ENCODE assay signal across 28 mouse cellular contexts in the genomic region with DNA sequence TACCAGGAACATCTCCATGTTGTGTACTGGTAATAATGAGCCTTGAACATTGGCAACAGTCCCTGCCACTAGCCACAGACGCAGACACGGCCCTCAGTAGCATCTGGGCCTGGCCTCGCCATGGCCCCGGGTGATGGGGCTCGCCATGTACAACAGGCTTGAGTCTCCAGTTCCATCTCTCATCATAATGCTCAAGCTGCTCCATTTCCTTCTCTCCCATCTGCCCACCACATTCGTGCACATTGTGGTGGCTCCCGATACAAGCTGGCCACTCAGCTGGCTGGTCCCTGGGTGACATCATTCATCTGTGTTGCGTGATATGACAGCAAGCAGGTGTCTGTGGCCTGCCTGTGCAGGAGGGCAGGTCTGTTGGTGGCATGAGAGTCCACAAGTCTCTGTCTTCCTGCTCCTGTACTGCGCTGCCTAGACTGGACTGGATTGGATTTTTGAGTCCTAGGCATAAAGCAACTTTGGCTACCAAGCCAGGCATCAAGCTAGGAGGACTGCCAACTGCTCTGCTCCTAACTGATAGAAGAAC. TPM values are rescaled to one million over a fixed set of nuclear protein-coding genes. Genes with fewer than 3 reads are reported as not detected.
DNase-seq lines count a peak whose midpoint lies in the region; ATAC-seq and TF ChIP-seq lines count a peak whose summit lies in the region.
"Had no signal": no experiment of that assay in that cellular context is flagged by ENCODE, and none has a peak within 500 bp of the region (broad histone marks: within the 10 kb centered on the region; RNA-seq: fewer than 3 reads in every experiment).

No protein-coding gene starts in this region.

- H3K27me3 ChIP-seq in hindbrain, postnatal 0 days (ENCODE audit: insufficient read depth, low read length), result no peaks in the 10 kb centered on the region
- H3K27me3 ChIP-seq in hindbrain, embryonic 14.5 days (ENCODE audit: control insufficient read depth, insufficient read depth, low read length), result no peaks in the 10 kb centered on the region
- no peaks in the 10 kb centered on the region for H3K27me3 ChIP-seq in midbrain, postnatal 0 days (ENCODE audit: insufficient read depth, low read length)
- no peaks in the 10 kb centered on the region for H3K27me3 ChIP-seq in midbrain, embryonic 16.5 days (ENCODE audit: control insufficient read depth, insufficient read depth, low read depth, low read length)
- H3K27me3 ChIP-seq: embryonic facial prominence, embryonic 12.5 days; heart, embryonic 15.5 days; hindbrain, embryonic 12.5 days; liver, embryonic 13.5 days; neural tube, embryonic 13.5 days had no signal

- no peak overlapping the region for H3K9ac ChIP-seq in hindbrain, postnatal 0 days (replicated peaks; ENCODE audit: low read length)
- H3K9ac ChIP-seq in hindbrain, embryonic 14.5 days, result no peak overlapping the region
- H3K9ac ChIP-seq in midbrain, postnatal 0 days (replicated peaks; ENCODE audit: low read length, poor library complexity, severe bottlenecking), result no peak overlapping the region
- H3K9ac ChIP-seq in midbrain, embryonic 16.5 days (ENCODE audit: low read depth, low read length), result no peak overlapping the region
- H3K9ac ChIP-seq: embryonic facial prominence, embryonic 12.5 days; heart, embryonic 15.5 days; hindbrain, embryonic 12.5 days; liver, embryonic 13.5 days; neural tube, embryonic 13.5 days had no signal

- no peaks in the 10 kb centered on the region for H3K4me1 ChIP-seq in hindbrain, postnatal 0 days (ENCODE audit: insufficient read depth, low read length)
- H3K4me1 ChIP-seq in hindbrain, embryonic 14.5 days (replicated peaks; ENCODE audit: control insufficient read depth, insufficient read depth, low read length), result no peaks in the 10 kb centered on the region
- no peaks in the 10 kb centered on the region for H3K4me1 ChIP-seq in midbrain, postnatal 0 days (ENCODE audit: insufficient read depth, low read length)
- no peaks in the 10 kb centered on the region for H3K4me1 ChIP-seq in midbrain, embryonic 16.5 days (ENCODE audit: control insufficient read depth, insufficient read depth, low read length)
- H3K4me1 ChIP-seq: embryonic facial prominence, embryonic 12.5 days; hindbrain, embryonic 12.5 days; liver, embryonic 13.5 days; neural tube, embryonic 13.5 days had no signal

- H3K9me3 ChIP-seq in hindbrain, postnatal 0 days (ENCODE audit: low read length), result no peaks in the 10 kb centered on the region
- no peaks in the 10 kb centered on the region for H3K9me3 ChIP-seq in hindbrain, embryonic 14.5 days (ENCODE audit: control insufficient read depth, low read length)
- H3K9me3 ChIP-seq in midbrain, postnatal 0 days (ENCODE audit: low read length), result no peaks in the 10 kb centered on the region
- no peaks in the 10 kb centered on the region for H3K9me3 ChIP-seq in midbrain, embryonic 16.5 days (replicated peaks; ENCODE audit: control insufficient read depth, low read length, poor library complexity, severe bottlenecking)
- H3K9me3 ChIP-seq: embryonic facial prominence, embryonic 12.5 days; G1E; heart, embryonic 10.5 days; heart, embryonic 15.5 days; hindbrain, embryonic 12.5 days; liver, embryonic 13.5 days; neural tube, embryonic 13.5 days had no signal

- H3K4me2 ChIP-seq in hindbrain, postnatal 0 days (ENCODE audit: low read depth, low read length), result no peak overlapping the region
- H3K4me2 ChIP-seq in hindbrain, embryonic 14.5 days (replicated peaks), result no peak overlapping the region
- no peak overlapping the region for H3K4me2 ChIP-seq in midbrain, postnatal 0 days (ENCODE audit: low read depth, low read length, poor library complexity, severe bottlenecking)
- H3K4me2 ChIP-seq in midbrain, embryonic 16.5 days (ENCODE audit: low read length), result no peak overlapping the region
- H3K4me2 ChIP-seq: embryonic facial prominence, embryonic 12.5 days; heart, embryonic 15.5 days; hindbrain, embryonic 12.5 days; liver, embryonic 13.5 days; midbrain, embryonic 11.5 days; neural tube, embryonic 13.5 days had no signal

- peaks cover 19% of the 10 kb centered on the region for H3K36me3 ChIP-seq in hindbrain, postnatal 0 days (ENCODE audit: insufficient read depth, low read length)
- peaks cover 32% of the 10 kb centered on the region for H3K36me3 ChIP-seq in hindbrain, embryonic 14.5 days (replicated peaks; ENCODE audit: control insufficient read depth, insufficient read depth)
- peaks cover 23% of the 10 kb centered on the region for H3K36me3 ChIP-seq in midbrain, postnatal 0 days (ENCODE audit: insufficient read depth, low read length)
- peaks cover 7% of the 10 kb centered on the region for H3K36me3 ChIP-seq in midbrain, embryonic 16.5 days (ENCODE audit: control insufficient read depth, insufficient read depth, low read length)

- peak; percentile 3 for DNase-seq in hindbrain, postnatal 0 days (ENCODE audit: low spot score)
- DNase-seq in hindbrain, embryonic 14.5 days (ENCODE audit: low spot score), result no peak
- DNase-seq in midbrain, postnatal 0 days (ENCODE audit: low spot score), result peak; percentile 6
- peak; percentile 18 to 31 for DNase-seq in layer of hippocampus, postnatal 36 days
- no peak for DNase-seq in adrenal gland, postnatal 25 days
- DNase-seq: adrenal gland, adult 8-10 months; cerebellum, adult 11 months; cerebellum, adult 9-10 months; embryo, embryonic 11 days; gastrocnemius, postnatal 25 days; heart, adult 11 months; kidney, adult 11 months; kidney, postnatal 14 days; left cerebral cortex, postnatal 4 days; liver, embryonic 13.5 days; lung, adult 18-20 months; lung, postnatal 4 days; right cerebral cortex, postnatal 4 days; thymus, postnatal 4 days had no signal

- 82% methylated on average over 9 of the region's 9 CpGs for WGBS in hindbrain, postnatal 0 days
- 91% methylated on average over 9 of the region's 9 CpGs for WGBS in hindbrain, embryonic 14.5 days
- 96% methylated on average over 9 of the region's 9 CpGs for WGBS in midbrain, postnatal 0 days
- WGBS in midbrain, embryonic 16.5 days, result 96% methylated on average over 9 of the region's 9 CpGs

- no peak overlapping the region for H3K27ac ChIP-seq in hindbrain, postnatal 0 days
- no peak overlapping the region for H3K27ac ChIP-seq in hindbrain, embryonic 14.5 days
- no peak overlapping the region for H3K27ac ChIP-seq in midbrain, postnatal 0 days (ENCODE audit: low read depth, low read length)
- H3K27ac ChIP-seq in midbrain, embryonic 16.5 days (ENCODE audit: low read length), result no peak overlapping the region
- H3K27ac ChIP-seq: embryonic facial prominence, embryonic 12.5 days; heart, embryonic 10.5 days; heart, embryonic 15.5 days; hindbrain, embryonic 12.5 days; liver, embryonic 13.5 days; neural tube, embryonic 13.5 days had no signal

- H3K4me3 ChIP-seq in hindbrain, postnatal 0 days (ENCODE audit: low read length), result no peak overlapping the region
- no peak overlapping the region for H3K4me3 ChIP-seq in hindbrain, embryonic 14.5 days (replicated peaks; ENCODE audit: low read length)
- H3K4me3 ChIP-seq in midbrain, postnatal 0 days (ENCODE audit: low read depth, low read length), result no peak overlapping the region
- H3K4me3 ChIP-seq in midbrain, embryonic 16.5 days (ENCODE audit: low read depth, low read length), result no peak overlapping the region
- H3K4me3 ChIP-seq: embryonic facial prominence, embryonic 12.5 days; heart, embryonic 10.5 days; heart, embryonic 15.5 days; hindbrain, embryonic 12.5 days; liver, embryonic 13.5 days; neural tube, embryonic 13.5 days had no signal

- no peak for TF ChIP-seq CTCF in hindbrain, postnatal 0 days (IDR thresholded peaks at IDR 0.05; ENCODE audit: low read depth)
- TF ChIP-seq CTCF in midbrain, postnatal 0 days (IDR thresholded peaks at IDR 0.05), result no peak

- ATAC-seq in hindbrain, postnatal 0 days, result peak; percentile 57
- no peak; the same call in 1 of the 2 replicates for ATAC-seq in hindbrain, embryonic 14.5 days (ENCODE audit: low FRiP score)
- ATAC-seq in midbrain, postnatal 0 days (ENCODE audit: low FRiP score), result no peak
- no peak for ATAC-seq in midbrain, embryonic 16.5 days
- ATAC-seq: inflammation-experienced regulatory T-cells, adult 6 months had no signal

RNA-seq across cellular contexts. Expression of a gene that starts 6.2 kb away (rescaled TPM):
- total RNA-seq in hindbrain, postnatal 0 days (2014; rRNA removed), result 46.4 and 52.8 TPM in 2 replicates
- 99.4 and 103 TPM in 2 replicates for polyA plus RNA-seq in hindbrain, postnatal 0 days (2015; fragmentation: Nextera tagmentation; extraction: Ambion mirVana)
- 94.9 and 105 TPM in 2 replicates for polyA plus RNA-seq in hindbrain, embryonic 14.5 days (2014; fragmentation: Nextera tagmentation; extraction: Ambion mirVana)
- 65.8 and 84.6 TPM in 2 replicates for total RNA-seq in midbrain, postnatal 0 days (2014; rRNA removed)
- 108 and 111 TPM in 2 replicates for polyA plus RNA-seq in midbrain, postnatal 0 days (2015; fragmentation: Nextera tagmentation; extraction: Ambion mirVana)
- polyA plus RNA-seq in midbrain, embryonic 16.5 days (2015; fragmentation: Nextera tagmentation; extraction: Ambion mirVana), result 93.2 and 96.5 TPM in 2 replicates
- total RNA-seq in layer of hippocampus, postnatal 36 days (2021), result 10 to 100 TPM; 29.0 to 33.0 TPM
- 41.3 and 53.2 TPM in 2 replicates for total RNA-seq in adrenal gland, postnatal 25 days (2021)

Comparison
In these comparisons a context has a peak if more than half of its experiments do, and no peak if none do; other contexts are left out.
1. DNase-seq: peak in hindbrain, postnatal 0 days (single experiment), midbrain, postnatal 0 days (single experiment) and layer of hippocampus, postnatal 36 days (2 of 2); none in hindbrain, embryonic 14.5 days (single experiment) and adrenal gland, postnatal 25 days (single experiment).